In genomic region chr14:16497226-16497661, GRCm38 (mm10) we compare ENCODE assay signal across 12 mouse cellular contexts.
DNase-seq lines count a peak whose midpoint lies in the region; ATAC-seq and TF ChIP-seq lines count a peak whose summit lies in the region.
"Had no signal": no experiment of that assay in that cellular context is flagged by ENCODE, and none has a peak within 500 bp of the region (broad histone marks: within the 10 kb centered on the region; RNA-seq: fewer than 3 reads in every experiment).

No protein-coding gene starts in this region.

- H3K4me1 ChIP-seq in hindbrain, embryonic 15.5 days (replicated peaks) = no peaks in the 10 kb centered on the region
- no peaks in the 10 kb centered on the region for H3K4me1 ChIP-seq in hindbrain, embryonic 12.5 days
- H3K4me1 ChIP-seq in heart, embryonic 16.5 days (ENCODE audit: control insufficient read depth, insufficient read depth, low read length) = peaks cover 29% of the 10 kb centered on the region
- peaks cover 3% of the 10 kb centered on the region; the same call in 1 of the 2 replicates for H3K4me1 ChIP-seq in lung, embryonic 16.5 days (replicated peaks; ENCODE audit: control insufficient read depth, insufficient read depth, low read length)
- H3K4me1 ChIP-seq: embryonic facial prominence, embryonic 12.5 days; midbrain, embryonic 12.5 days had no signal

- DNase-seq in gastrocnemius, adult 2 months = peak; percentile 86
- DNase-seq in thymus, postnatal 0 days (ENCODE audit: low spot score) = no peak
- DNase-seq in right cerebral cortex, adult 18-20 months = no peak
- no peak for DNase-seq in right cerebral cortex, postnatal 4 days
- DNase-seq: left cerebral cortex, postnatal 4 days had no signal

- 48% methylated on average over 2 of the region's 2 CpGs for WGBS in hindbrain, embryonic 15.5 days
- 70% methylated on average over 2 of the region's 2 CpGs for WGBS in hindbrain, embryonic 12.5 days
- whole genome bisulfite sequencing in heart, embryonic 16.5 days = 26% methylated on average over 2 of the region's 2 CpGs
- 36% methylated on average over 2 of the region's 2 CpGs for WGBS in lung, embryonic 16.5 days

- H3K4me3 ChIP-seq in hindbrain, embryonic 15.5 days = no peak overlapping the region
- no peak overlapping the region for H3K4me3 ChIP-seq in hindbrain, embryonic 12.5 days
- H3K4me3 ChIP-seq in gastrocnemius, adult 2 months = peak overlapping the region; percentile 10
- no peak overlapping the region for H3K4me3 ChIP-seq in heart, embryonic 16.5 days (ENCODE audit: low read length)
- no peak overlapping the region for H3K4me3 ChIP-seq in lung, embryonic 16.5 days (ENCODE audit: low read length)
- H3K4me3 ChIP-seq: embryonic facial prominence, embryonic 12.5 days; midbrain, embryonic 12.5 days had no signal

- H3K27ac ChIP-seq in hindbrain, embryonic 15.5 days (replicated peaks) = no peak overlapping the region
- H3K27ac ChIP-seq in hindbrain, embryonic 12.5 days = no peak overlapping the region
- H3K27ac ChIP-seq in gastrocnemius, adult 2 months = peak overlapping the region; percentile 82
- peak overlapping the region; percentile 89 for H3K27ac ChIP-seq in heart, embryonic 16.5 days (ENCODE audit: low read length)
- H3K27ac ChIP-seq in lung, embryonic 16.5 days (ENCODE audit: low read length) = no peak overlapping the region
- H3K27ac ChIP-seq: embryonic facial prominence, embryonic 12.5 days; kidney, postnatal 0 days; midbrain, embryonic 12.5 days had no signal

- no peaks in the 10 kb centered on the region for H3K9me3 ChIP-seq in hindbrain, embryonic 15.5 days
- no peaks in the 10 kb centered on the region for H3K9me3 ChIP-seq in hindbrain, embryonic 12.5 days (replicated peaks)
- H3K9me3 ChIP-seq in heart, embryonic 16.5 days (replicated peaks; ENCODE audit: control insufficient read depth, low read length) = 0 out of 2 replicates have a peak, but pooled peaks cover 3% of the 10 kb centered on the region
- peaks cover 4% of the 10 kb centered on the region; the same call in 1 of the 2 replicates for H3K9me3 ChIP-seq in lung, embryonic 16.5 days (ENCODE audit: control insufficient read depth, low read length)
- H3K9me3 ChIP-seq: embryonic facial prominence, embryonic 12.5 days; midbrain, embryonic 12.5 days had no signal

- H3K36me3 ChIP-seq in hindbrain, embryonic 15.5 days = no peaks in the 10 kb centered on the region
- H3K36me3 ChIP-seq in hindbrain, embryonic 12.5 days = no peaks in the 10 kb centered on the region
- H3K36me3 ChIP-seq in heart, embryonic 16.5 days (ENCODE audit: control insufficient read depth, insufficient read depth) = no peaks in the 10 kb centered on the region
- H3K36me3 ChIP-seq in lung, embryonic 16.5 days (ENCODE audit: control insufficient read depth, insufficient read depth, low read length) = 0 out of 2 replicates have a peak, but pooled peaks cover 2% of the 10 kb centered on the region
- H3K36me3 ChIP-seq: embryonic facial prominence, embryonic 12.5 days; midbrain, embryonic 12.5 days had no signal

- ATAC-seq in hindbrain, embryonic 15.5 days (ENCODE audit: low FRiP score, low read depth) = peak; percentile 60; the same call in 1 of the 2 replicates
- ATAC-seq in hindbrain, embryonic 12.5 days (ENCODE audit: low FRiP score) = no peak
- ATAC-seq in heart, embryonic 16.5 days (replicated peaks; ENCODE audit: extremely low read depth, insufficient read depth, low FRiP score) = peak; percentile 84
- peak; percentile 43; the same call in 1 of the 2 replicates for ATAC-seq in lung, embryonic 16.5 days (ENCODE audit: low read depth)

- intact Hi-C loops in gastrocnemius, adult 2 months (cut with DNase I) = loop anchor here (5.0 kb wide), 1 partner anchor 50 kb away; no protein-coding TSS in a partner anchor

- TF ChIP-seq CTCF in gastrocnemius, adult 2 months (IDR thresholded peaks at IDR 0.05) = no peak

- no peak overlapping the region for H3K4me2 ChIP-seq in hindbrain, embryonic 15.5 days
- no peak overlapping the region for H3K4me2 ChIP-seq in hindbrain, embryonic 12.5 days (replicated peaks)
- peak overlapping the region; percentile 35 for H3K4me2 ChIP-seq in heart, embryonic 16.5 days (ENCODE audit: low read depth, low read length)
- no peak overlapping the region for H3K4me2 ChIP-seq in lung, embryonic 16.5 days (ENCODE audit: low read depth, low read length)
- H3K4me2 ChIP-seq: embryonic facial prominence, embryonic 12.5 days; midbrain, embryonic 12.5 days had no signal

- H3K27me3 ChIP-seq in hindbrain, embryonic 15.5 days = no peaks in the 10 kb centered on the region
- no peaks in the 10 kb centered on the region for H3K27me3 ChIP-seq in hindbrain, embryonic 12.5 days
- no peaks in the 10 kb centered on the region for H3K27me3 ChIP-seq in heart, embryonic 16.5 days (ENCODE audit: control insufficient read depth, insufficient read depth, low read length)
- no peaks in the 10 kb centered on the region for H3K27me3 ChIP-seq in lung, embryonic 16.5 days (ENCODE audit: control insufficient read depth, insufficient read depth, low read depth, low read length)
- H3K27me3 ChIP-seq: embryonic facial prominence, embryonic 12.5 days; midbrain, embryonic 12.5 days had no signal

- no peak overlapping the region for H3K9ac ChIP-seq in hindbrain, embryonic 15.5 days
- no peak overlapping the region for H3K9ac ChIP-seq in hindbrain, embryonic 12.5 days
- H3K9ac ChIP-seq in heart, embryonic 16.5 days (ENCODE audit: low read length) = no peak overlapping the region
- H3K9ac ChIP-seq in lung, embryonic 16.5 days (ENCODE audit: low read length) = no peak overlapping the region
- H3K9ac ChIP-seq: embryonic facial prominence, embryonic 12.5 days; midbrain, embryonic 12.5 days had no signal

Comparison
In these comparisons a context has a peak if more than half of its experiments do, and no peak if none do; other contexts are left out.
1. H3K27ac ChIP-seq: peak in gastrocnemius, adult 2 months (single experiment) and heart, embryonic 16.5 days (single experiment); none in hindbrain, embryonic 15.5 days (single experiment), hindbrain, embryonic 12.5 days (single experiment) and lung, embryonic 16.5 days (single experiment).